Mouse (Mus musculus) heart, adult 2 months (tissue): ENCODE results near the gene Chsy1.

Experiments used
- CTCF ChIP-seq: fragments of 200-600 bp; IDR thresholded peaks from 2 replicates; pipeline ENCODE4 v1.8.1; 2022; ENCODE audit warnings: antibody characterized with exemption, mild to moderate bottlenecking, moderate library complexity
- POLR2A ChIP-seq: fragments of 200-500 bp; IDR thresholded peaks from 2 replicates; pipeline ENCODE4 v1.6.1; 2011; ENCODE audit warnings: mild to moderate bottlenecking, low read depth, low read length, control low read depth; ENCODE audit not compliant: insufficient read depth

GRCm38 (mm10) chr7:66212887-66213286 is 103.6 kb downstream of the Chsy1 start:
- TF ChIP-seq CTCF: no peak
- no peak for TF ChIP-seq POLR2A
